Mouse (Mus musculus) neutrophil, adult 5-6 weeks (primary cell): Measurements from ENCODE around the gene Ppdpf. TPM values are rescaled to one million over a fixed set of nuclear protein-coding genes. Genes with fewer than 3 reads are reported as not detected.
A peak's percentile ranks its signal among the peaks of the same experiment; 100 is the strongest.

Experiments used
- ATAC-seq: fragments of 151-379, 151-347 bp; 2 replicates; pipeline ENCODE4 v1.8.0; 2017; ENCODE audit warnings: mild to moderate bottlenecking, moderate TSS enrichment; ENCODE audit not compliant: insufficient number of reproducible peaks, poor library complexity, low FRiP score, severe bottlenecking; ENCODE audit errors: extremely low read depth
- total RNA-seq: library from RNA; stranded (forward); fragments of 200-1000 nt; gene quantifications from 2 replicates; pipeline ENCODE4 v1.2.3, GENCODE M21; 2017

The Ppdpf gene
- total RNA-seq, 1 experiment from 2014 or later: 151 TPM

DNA sequence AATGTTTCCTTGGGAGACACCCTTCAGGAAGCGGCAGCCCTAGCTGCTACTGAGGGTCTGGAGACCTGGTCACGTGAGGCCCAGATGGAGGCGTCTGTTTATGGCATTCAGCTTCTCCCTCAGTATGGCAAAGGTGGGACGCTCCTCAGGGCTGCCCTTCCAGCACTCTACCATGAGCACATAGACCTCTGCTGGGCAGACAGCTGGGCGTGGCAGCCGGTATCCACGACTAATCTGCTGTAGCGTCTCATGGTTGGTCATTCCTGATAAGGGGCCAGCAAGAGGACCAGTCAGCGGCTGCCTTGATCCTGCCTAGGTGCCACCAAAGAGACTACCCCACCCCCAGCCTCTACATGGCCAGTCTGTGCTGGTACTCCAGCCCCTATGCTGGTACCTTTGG lies 19.1 kb downstream of the Ppdpf start:
- no peak for ATAC-seq

DNA sequence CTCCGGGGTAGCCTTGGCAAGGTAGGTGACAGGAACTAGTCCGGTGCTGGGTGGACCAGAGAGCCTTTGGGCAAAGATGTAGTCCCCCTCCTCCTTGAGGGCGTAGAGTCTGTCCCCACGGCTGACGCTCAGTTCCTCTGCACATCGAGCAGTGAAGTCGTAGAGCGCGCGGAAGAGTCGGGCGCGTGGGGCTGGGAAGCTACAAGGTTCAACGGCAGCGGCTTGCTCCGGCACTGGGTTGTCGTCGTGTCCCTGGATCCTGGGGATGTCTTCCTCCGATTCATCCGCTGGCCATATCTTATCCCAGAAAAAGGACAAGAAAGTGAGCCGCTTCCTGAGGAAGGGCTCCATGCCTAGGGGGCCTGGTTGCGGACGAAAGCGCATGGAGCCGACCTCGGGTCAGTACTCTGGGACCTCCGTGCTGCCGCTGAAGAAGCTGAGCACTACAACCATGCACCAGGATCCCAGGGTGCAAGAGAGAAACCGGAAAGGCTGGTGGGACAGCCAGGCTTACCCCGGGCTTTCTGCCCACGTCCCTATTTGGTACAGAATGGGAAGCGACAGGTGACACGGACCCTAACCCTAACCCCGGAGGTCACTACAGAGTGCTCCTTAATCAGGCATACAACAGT lies 25.5 kb downstream of the Ppdpf start:
- no peak for ATAC-seq

DNA sequence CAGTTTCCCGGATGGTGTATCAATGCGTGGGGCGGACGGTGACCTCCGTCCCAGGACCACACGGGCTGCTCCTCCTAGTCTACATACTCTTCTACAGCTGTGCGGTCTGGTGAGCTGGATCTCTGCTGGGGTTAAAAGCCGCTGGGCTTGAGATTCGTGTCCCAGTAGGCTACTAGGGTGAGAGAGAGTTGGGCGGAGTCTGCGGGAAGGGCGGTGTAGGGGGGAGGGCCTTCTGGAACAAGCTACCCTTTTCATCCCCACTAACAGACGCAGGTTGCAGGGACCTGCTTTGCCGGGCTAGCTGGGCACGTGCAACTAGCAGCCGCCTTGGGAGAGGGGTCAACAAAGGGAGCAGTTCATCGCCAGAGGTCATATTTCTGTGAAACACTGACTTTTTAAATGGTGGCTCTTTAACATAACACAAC lies 26.0 kb downstream of the Ppdpf start, which contains the start of gene Srms:
Srms (minus strand) TSS at position 165 of the 425 bp plus-strand sequence.
- peak; percentile 49; the same call in 1 of the 2 replicates for ATAC-seq

DNA sequence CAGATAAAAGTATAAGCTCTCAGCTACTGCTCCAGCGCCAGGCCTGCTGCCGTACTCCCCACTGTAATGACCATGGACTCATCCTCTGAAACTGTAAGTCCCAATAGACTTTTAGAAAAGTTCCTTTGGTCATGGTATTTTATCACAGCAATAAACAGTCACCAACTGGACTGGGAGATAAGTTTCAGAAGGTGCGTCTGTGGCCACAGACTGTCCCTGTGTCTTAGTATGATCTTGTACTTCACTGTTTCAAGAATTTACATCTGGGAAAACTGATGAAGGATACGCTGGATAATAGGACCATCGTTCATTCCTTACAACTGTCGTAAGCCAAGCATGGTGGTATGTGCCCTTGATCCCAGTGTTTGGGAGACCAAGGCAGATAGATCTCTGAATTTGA lies 29.0 kb downstream of the Ppdpf start:
- ATAC-seq: no peak

DNA sequence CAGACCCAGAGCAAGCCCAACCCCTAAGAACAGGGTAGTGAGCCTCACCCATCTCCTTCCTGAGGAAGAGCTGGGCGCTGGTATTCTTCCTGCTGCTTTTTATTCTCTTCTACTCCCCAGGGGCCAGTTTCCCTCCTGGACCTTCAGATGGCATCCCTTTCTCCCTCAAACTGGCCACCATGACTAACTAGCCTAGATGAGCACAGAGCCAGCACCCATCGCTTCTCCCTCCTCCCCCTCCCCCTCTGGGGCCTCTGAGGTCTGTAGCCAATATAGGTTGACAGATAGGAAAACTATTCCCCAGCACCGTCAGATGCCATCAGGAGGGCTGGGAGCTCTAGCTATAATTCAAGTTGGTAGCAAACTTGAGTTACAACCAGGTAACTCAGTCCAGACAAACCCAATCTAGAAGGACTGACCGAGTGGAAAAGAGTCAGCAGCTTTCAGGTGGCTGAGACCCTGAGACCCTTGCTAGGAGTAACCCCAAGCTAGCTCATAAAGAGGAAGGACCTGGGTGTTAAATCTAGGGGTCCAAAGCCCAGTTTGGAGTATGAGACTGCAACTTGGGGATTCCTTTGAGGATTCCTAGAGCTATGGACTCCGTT lies 31.9 kb downstream of the Ppdpf start:
- no peak for ATAC-seq

DNA sequence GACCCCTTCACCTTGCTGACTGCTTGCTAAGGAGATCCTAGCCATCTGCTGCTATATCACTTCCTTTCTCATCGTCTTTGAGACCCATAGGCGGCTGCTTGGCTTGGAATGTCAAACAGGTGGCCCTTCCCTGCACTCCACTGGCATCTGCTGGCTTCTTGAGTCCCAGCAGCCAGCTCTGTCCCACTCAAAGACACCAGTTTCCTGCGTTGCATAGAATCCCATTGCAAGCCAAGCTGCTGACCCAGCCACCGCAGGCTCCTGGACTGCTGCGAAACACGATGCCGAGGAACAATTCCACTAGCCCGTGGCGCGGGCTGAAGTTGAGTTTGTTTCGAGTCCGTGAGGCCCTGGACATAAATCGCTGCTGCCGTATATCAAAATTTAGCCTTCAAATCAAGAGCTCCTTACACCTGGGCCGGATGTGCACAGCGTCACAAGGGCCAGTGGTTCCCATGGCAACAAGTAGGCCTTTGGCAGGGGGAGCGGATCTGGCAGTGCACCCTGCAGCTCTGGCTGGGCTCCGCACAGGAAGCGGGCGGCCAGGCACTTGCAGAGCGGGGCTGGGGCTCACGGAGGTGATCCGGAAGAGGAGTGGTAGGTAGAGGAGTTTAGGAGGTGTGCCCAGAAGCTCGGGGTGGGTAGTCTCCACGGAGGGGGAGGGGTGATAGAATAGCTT lies 32.6 kb downstream of the Ppdpf start, which contains the start of gene Fndc11:
Fndc11 (plus strand) TSS at position 476 of the 679 bp plus-strand sequence.
- peak; percentile 95 for ATAC-seq

DNA sequence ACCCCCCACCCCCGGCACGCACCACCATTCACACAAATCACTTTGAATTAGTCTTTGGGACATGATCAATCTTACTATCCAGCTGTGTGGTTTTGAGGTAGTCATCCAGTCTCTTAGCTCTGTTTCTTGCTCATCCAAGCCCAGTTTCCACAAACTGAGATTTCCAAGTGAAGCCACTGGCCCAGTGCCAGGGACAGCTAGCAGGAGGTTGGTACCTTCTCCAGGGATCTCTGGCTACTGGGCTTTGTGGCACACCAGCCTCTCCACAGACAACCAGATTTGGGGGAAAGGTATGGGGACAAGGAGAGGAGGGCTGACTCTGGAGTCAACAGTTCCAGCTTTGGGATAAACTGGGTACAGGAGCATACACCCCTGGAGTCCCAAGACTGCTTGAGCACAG lies 33.3 kb downstream of the Ppdpf start:
- no peak for ATAC-seq

DNA sequence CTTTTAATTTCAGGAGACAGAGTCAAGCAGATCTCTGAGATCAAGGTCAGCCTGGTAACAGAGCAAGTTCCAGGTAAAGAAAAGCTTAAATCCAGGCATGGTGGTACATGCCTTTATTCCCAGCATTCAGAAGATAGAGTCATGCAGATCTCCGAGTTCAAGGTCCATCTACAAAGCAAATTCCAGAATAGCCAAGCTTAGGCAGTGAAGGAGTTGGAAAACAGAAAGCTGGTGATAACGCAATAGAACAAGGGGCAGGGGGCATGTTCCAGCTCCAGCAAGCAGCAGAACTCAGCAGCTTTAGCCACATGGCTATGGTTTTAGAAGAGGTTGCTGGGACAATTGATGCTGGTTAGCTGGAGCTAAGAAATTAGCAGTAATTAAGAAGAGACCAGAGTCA lies 37.9 kb downstream of the Ppdpf start:
- no peak for ATAC-seq

DNA sequence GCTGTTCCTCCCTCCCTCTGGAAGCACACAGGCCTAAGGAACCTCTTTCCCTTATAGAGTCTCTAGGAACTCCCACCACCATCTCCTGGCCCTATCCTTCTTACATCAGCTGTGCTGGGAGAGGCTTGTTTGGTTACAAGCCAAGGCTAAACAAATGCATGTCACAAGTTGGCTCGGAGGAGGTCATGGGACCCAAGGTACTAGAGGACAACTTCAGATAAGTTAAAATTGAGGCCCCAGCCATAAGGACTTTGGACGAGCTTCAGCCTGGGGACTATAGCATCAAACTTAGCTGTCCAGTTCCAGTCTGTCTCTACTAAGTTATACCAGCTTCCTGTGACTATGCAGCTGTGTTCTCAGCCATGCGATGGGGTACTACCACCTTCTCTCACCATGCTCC lies 40.1 kb downstream of the Ppdpf start:
- ATAC-seq: no peak

DNA sequence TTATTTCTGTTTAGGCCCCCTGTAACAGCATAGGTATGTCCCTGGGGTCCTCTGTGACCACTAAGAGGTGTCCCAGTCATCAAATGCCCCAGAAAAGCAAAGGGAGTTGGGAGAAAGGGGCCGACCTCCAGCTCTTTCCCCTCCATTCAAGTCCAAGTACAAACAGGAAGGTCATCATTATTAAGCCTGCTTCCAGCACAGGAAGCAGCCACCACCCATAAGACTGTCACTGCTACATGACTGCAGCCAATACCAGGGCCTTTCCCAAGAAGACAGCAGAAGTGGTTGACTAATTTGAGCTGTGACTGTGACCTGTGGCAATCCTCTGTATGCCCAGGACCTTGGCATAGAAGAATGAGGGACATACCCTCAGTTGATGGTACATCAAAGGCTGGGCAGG lies 41.3 kb downstream of the Ppdpf start:
- no peak for ATAC-seq

DNA sequence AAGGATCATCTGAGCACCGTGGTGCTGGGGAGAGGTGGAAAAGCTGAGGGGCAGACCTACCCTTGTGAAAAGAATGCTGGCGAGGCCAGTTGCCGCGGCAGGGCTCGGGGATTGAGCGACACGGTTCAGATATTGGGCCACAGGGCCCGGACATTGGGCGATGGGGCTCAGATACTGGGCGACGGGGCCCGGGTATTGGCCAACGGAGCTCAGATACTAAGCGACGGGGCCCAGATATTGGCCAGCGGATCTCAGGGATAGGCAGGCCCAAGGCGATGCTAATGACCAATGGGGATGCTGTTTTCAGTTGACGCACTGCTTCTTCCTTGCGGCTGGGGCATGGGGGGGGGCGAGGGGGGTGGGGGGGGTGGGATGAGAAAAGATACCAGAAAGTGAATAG lies 44.1 kb downstream of the Ppdpf start:
- no peak for ATAC-seq

DNA sequence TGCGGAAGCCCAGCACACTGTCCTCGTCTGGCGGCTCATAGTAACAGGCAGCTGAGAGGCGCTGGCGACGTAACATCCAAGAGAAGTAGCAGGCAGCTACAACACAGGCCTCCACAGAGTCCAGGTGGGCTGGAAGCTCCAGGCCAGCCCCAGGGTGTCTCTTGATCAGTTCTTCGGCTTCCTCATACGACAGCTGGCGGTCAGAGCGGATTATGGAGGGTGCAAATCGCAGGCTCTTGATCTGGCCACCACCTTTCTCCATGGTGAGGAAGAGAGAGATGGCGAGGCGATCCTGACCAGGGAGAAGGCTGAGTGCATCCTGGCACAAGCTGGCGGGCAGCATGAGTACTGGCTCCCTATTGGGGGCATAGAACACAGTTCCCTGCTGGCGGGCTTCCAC lies 46.4 kb downstream of the Ppdpf start:
- no peak for ATAC-seq

DNA sequence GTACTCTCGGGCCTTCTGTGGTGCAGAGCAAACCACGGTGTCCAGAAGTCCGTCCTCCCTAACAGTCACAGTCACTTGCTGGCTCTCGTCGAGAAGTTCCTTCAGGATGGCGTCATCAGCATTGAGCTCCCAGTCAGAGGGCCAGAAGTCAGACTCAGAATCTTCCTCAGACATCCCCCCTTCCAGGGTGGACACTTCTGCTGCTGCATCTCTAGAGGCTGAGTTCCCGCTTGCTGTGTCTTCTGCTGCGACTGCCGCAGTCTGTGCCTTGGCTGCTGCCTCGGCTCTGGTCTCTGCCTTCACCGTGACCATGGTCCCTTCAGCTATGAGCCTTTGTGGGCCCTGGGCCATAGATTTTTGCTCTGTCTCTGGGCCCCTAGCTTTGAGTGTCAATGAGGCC lies 47.6 kb downstream of the Ppdpf start:
- no peak for ATAC-seq

DNA sequence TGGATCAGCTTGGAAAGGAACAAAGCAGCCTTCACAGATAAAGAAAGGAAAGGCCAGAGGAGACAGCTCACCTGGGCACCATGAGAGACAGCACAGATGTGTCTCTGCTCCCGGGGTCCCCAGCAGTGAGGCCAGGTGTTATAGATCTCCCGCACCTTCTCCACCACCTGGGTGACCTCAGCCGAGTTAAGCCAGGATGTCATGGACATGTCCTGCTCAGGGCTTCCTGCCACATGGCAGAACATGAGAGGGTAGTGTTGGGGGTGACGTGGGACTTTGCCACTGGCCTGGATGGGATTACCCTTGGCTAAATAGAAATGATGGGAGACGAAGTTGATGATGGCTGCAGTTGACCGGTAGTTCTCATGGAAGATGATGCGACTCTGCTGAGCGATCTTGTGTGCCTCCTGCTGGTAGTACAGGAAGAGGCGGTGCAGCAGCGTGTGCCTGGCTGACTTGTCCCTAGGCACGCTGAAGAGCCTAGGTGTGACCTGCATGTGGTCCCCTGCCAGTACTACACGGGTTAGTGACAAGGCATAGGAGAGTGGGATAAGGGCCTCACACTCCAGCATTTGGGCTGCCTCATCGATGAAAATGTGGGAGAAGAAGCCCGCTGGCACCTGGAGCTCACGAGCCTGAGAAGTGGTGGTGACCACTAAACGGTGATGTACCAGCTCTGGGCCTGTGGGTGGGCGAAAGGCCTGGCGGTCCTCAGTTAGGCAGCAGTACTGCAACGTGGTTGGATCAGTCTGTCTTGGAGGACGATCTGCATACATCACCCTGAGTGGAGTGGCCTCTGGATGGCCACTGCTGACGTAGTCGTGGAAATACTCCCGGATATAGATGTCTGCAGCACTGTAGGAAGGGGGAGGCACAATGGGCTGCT lies 48.9 kb downstream of the Ppdpf start:
- ATAC-seq: no peak

DNA sequence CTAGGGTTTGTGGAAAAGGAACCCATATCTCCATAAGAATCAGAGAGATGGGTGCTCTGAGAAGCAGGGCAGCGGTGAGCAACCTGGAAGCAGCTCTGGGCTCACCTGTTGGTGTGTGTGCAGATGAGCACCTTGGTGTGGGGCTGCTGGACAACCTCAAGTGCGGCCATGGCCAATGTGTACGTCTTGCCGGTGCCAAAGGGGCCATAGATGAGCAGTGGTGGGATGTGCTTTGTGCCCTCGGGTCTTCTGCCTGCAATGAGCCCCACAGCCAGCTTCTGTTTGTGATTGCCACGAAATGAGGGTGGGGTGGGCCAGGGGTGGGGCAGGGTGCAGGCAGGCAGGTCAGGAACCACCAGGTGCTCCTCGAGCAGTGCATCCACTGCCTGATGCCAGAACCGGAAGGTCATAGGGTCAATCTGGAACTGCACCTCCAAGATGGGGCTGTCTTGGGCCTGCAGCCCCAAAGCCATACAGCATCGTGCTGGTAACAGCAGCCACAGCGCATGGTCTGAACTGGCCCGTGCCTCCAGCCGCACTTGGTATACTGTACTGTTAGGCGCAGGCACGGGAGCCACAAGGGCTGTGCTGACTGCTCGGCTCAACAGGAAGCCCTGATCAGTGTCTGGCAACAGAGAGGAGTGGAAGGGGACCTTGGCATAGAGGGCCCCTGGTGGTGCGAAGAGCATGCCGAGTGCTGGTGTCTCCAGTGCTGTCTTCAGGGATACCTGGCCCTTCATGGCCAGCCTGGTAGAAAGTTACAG lies 50.4 kb downstream of the Ppdpf start:
- no peak for ATAC-seq

DNA sequence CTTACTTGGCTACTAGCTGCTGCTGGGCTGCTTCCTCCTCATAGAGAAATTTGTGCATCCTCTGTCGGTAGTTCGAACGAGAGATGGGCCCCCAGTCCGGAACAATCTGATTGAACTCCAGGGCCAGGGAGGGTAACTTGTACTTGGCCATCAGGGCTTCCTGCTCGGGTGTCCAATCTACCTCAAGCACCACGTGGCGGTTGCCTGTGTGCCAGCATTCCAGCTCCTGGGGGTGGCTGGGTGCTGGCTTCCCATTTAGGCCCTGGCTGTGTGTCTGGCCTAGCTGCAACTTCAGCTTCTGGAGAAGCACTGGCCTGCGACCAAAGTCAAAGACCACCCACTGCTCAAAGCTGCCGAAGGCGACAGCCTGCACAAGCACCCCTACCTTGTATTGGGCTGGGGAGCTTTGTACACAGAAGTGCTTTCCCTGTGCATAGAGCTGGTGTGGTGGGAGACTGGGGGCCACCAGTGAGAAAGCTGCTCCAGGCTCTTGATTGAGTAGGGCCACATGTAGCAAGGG lies 51.1 kb downstream of the Ppdpf start:
- no peak for ATAC-seq
